In the genomic region with DNA sequence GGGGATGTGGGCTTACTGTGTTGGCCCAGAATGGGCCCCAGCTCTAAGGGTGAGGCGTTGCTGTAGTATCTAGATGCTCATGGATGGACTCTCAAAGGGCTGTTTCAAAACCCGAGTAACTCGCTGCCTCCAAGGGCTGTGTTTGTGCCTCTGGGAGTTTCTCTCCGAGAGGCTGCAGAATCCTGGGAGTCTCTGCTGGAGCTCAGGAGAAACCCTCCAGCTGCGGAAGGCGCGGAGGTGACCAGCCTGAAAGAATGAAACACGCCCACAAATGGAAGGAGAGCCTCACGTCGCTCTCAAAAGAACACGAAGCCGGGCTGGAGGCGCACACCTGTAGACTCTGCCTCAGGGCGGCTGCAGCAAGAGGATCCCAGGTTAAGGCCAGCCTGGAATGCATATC, we compare ENCODE assay signal across 12 mouse cellular contexts.
A peak's percentile ranks its signal among the peaks of the same experiment; 100 is the strongest.
DNase-seq lines count a peak whose midpoint lies in the region; ATAC-seq lines count a peak whose summit lies in the region.
"Had no signal": no experiment of that assay in that cellular context is flagged by ENCODE, and none has a peak within 500 bp of the region (broad histone marks: within the 10 kb centered on the region; RNA-seq: fewer than 3 reads in every experiment).

No protein-coding gene starts in this region.

- 2% methylated on average over 14 of the region's 14 CpGs for WGBS in kidney, embryonic 14.5 days
- 1% methylated on average over 14 of the region's 14 CpGs for WGBS in embryonic facial prominence, embryonic 11.5 days

- H3K4me1 ChIP-seq in kidney, embryonic 14.5 days (ENCODE audit: control insufficient read depth, insufficient read depth, low read length): peaks cover 37% of the 10 kb centered on the region
- peaks cover 17% of the 10 kb centered on the region for H3K4me1 ChIP-seq in embryonic facial prominence, embryonic 11.5 days (ENCODE audit: control insufficient read depth, insufficient read depth, low read length)

- no peaks in the 10 kb centered on the region for H3K9me3 ChIP-seq in kidney, embryonic 14.5 days (ENCODE audit: control insufficient read depth, low read length)
- no peaks in the 10 kb centered on the region for H3K9me3 ChIP-seq in embryonic facial prominence, embryonic 11.5 days (replicated peaks; ENCODE audit: control insufficient read depth, low read length)
- H3K9me3 ChIP-seq: liver, embryonic 15.5 days; neural tube, embryonic 13.5 days had no signal

- DNase-seq in kidney, adult 18-20 months: peak; percentile 30
- peak; percentile 25 for DNase-seq in thymus, postnatal 4 days
- no peak for DNase-seq in thymus, postnatal 25 days
- peak; percentile 52 for DNase-seq in embryonic facial prominence, embryonic 11.5 days (ENCODE audit: low spot score)
- DNase-seq in testis, postnatal 14 days (ENCODE audit: low spot score): no peak
- DNase-seq in adrenal gland, adult 2 months: no peak
- DNase-seq: cerebellum, adult 8-10 months had no signal

- no peak overlapping the region for H3K27ac ChIP-seq in kidney, embryonic 14.5 days (ENCODE audit: low read depth, low read length)
- H3K27ac ChIP-seq in embryonic facial prominence, embryonic 11.5 days (replicated peaks; ENCODE audit: low read depth, low read length): no peak overlapping the region
- H3K27ac ChIP-seq: layer of hippocampus, adult 2 months; liver, embryonic 15.5 days; neural tube, embryonic 13.5 days had no signal

- no peaks in the 10 kb centered on the region for H3K36me3 ChIP-seq in kidney, embryonic 14.5 days (ENCODE audit: control insufficient read depth, insufficient read depth, low read length)
- no peaks in the 10 kb centered on the region for H3K36me3 ChIP-seq in embryonic facial prominence, embryonic 11.5 days (replicated peaks; ENCODE audit: control insufficient read depth, insufficient read depth, low read depth, low read length)
- H3K36me3 ChIP-seq: liver, embryonic 15.5 days; neural tube, embryonic 13.5 days had no signal

- no peak overlapping the region for H3K4me3 ChIP-seq in kidney, embryonic 14.5 days (ENCODE audit: low read length)
- H3K4me3 ChIP-seq in embryonic facial prominence, embryonic 11.5 days (ENCODE audit: low read depth, low read length): no peak overlapping the region
- H3K4me3 ChIP-seq: layer of hippocampus, adult 2 months; liver, embryonic 15.5 days; neural tube, embryonic 13.5 days had no signal

- H3K4me2 ChIP-seq in kidney, embryonic 14.5 days (replicated peaks; ENCODE audit: low read depth, low read length): no peak overlapping the region
- no peak overlapping the region for H3K4me2 ChIP-seq in embryonic facial prominence, embryonic 11.5 days (ENCODE audit: low read depth, low read length)
- H3K4me2 ChIP-seq: liver, embryonic 15.5 days; neural tube, embryonic 13.5 days had no signal

- ATAC-seq in kidney, embryonic 14.5 days (ENCODE audit: low FRiP score, low TSS enrichment): no peak
- no peak for ATAC-seq in embryonic facial prominence, embryonic 11.5 days (replicated peaks; ENCODE audit: insufficient number of reproducible peaks, low FRiP score, low TSS enrichment, low read depth)
- ATAC-seq: hindbrain, embryonic 16.5 days had no signal

- H3K9ac ChIP-seq in kidney, embryonic 14.5 days (ENCODE audit: low read depth, low read length): no peak overlapping the region
- H3K9ac ChIP-seq in embryonic facial prominence, embryonic 11.5 days (replicated peaks; ENCODE audit: low read length): no peak overlapping the region
- H3K9ac ChIP-seq: liver, embryonic 15.5 days; neural tube, embryonic 13.5 days had no signal

- peaks cover 88% of the 10 kb centered on the region for H3K27me3 ChIP-seq in kidney, embryonic 14.5 days (ENCODE audit: control insufficient read depth, insufficient read depth, low read length)
- peaks cover 80% of the 10 kb centered on the region for H3K27me3 ChIP-seq in embryonic facial prominence, embryonic 11.5 days (ENCODE audit: control insufficient read depth, insufficient read depth, low read length)

Comparison
In these comparisons a context has a peak if more than half of its experiments do, and no peak if none do; other contexts are left out.
1. DNase-seq: peak in kidney, adult 18-20 months (single experiment), thymus, postnatal 4 days (single experiment) and embryonic facial prominence, embryonic 11.5 days (single experiment); none in thymus, postnatal 25 days (single experiment), testis, postnatal 14 days (single experiment) and adrenal gland, adult 2 months (single experiment).